Mouse (Mus musculus) embryonic stem cell, embryonic (primary cell): ENCODE data around the gene Rpl23.

Experiments used
- CTCF ChIA-PET, 4 experiments: fragments of 300-600 bp in 2 of 4; fragments of 350-600 bp in 2 of 4; sonication (Branson Sonifier 250); formaldehyde crosslinking; loops; one replicate each; lab custom pipeline; 2022; ENCODE audit warnings: inconsistent platforms in 2 of 4; lab: Charles Lee
- POLR2A ChIA-PET, 4 experiments: fragments of 300-600 bp in 2 of 4; fragments of 350-600 bp in 2 of 4; sonication (Branson Sonifier 250); formaldehyde crosslinking; loops; one replicate each; lab custom pipeline; 2022; ENCODE audit warnings: antibody characterized with exemption in 4 of 4, inconsistent platforms in 1 of 4; lab: Charles Lee

Rpl23 gene

GRCm38 (mm10) chr11:97799146-97799993 is 17.1 kb upstream of the Rpl23 start:
- CTCF ChIA-PET = interaction anchor here in 3 of 4 experiments (0.5 to 3.2 kb wide), 18 partner anchors 8 to 206 kb away, joined by 3 to 13 read pairs (median 3); no protein-coding TSS in a partner anchor
- POLR2A ChIA-PET = interaction anchor here (0.5 to 27.6 kb wide), 74 partner anchors 9 to 977 kb away, joined by 3 to 667 read pairs (median 4); partner anchors contain the start of genes B230217C12Rik (in 3 of the 4), Fbxo47 (in 3 of the 4), Psmb3 (in 3 of the 4) and Rpl23 (in 3 of the 4)

- CTCF ChIA-PET = interaction anchor here in 3 of 4 experiments (0.5 to 3.2 kb wide), 13 partner anchors 9 to 257 kb away, joined by 3 to 13 read pairs (median 3); no protein-coding TSS in a partner anchor
- POLR2A ChIA-PET = interaction anchor here (0.5 to 27.6 kb wide), 52 partner anchors 8 to 977 kb away, joined by 3 to 667 read pairs (median 4); partner anchors contain the start of genes B230217C12Rik (in 3 of the 4), Fbxo47 (in 3 of the 4), 1700001P01Rik (in 2 of the 4) and Cwc25 (in 2 of the 4)
These were observed 16.5 kb upstream of the Rpl23 start, which contains the start of gene Lasp1 for GRCm38 (mm10) chr11:97798782-97799145. TSS of gene Lasp1 (plus strand) at chr11:97799000.

GRCm38 (mm10) chr11:97798083-97798435 is 15.8 kb upstream of the Rpl23 start:
- ChIA-PET CTCF (interaction anchor here in 2 of 4 experiments (1.3 to 3.2 kb wide), 6 partner anchors 8 to 190 kb away, joined by 3 to 13 read pairs (median 4); no protein-coding TSS in a partner anchor), POLR2A (interaction anchor here in 3 of 4 experiments (0.6 to 27.6 kb wide), 29 partner anchors 8 to 1943 kb away, joined by 3 to 667 read pairs (median 5); partner anchors contain the start of genes 1700001P01Rik (in 2 of the 3), B230217C12Rik (in 2 of the 3), Cwc25 (in 2 of the 3) and Fbxo47 (in 2 of the 3))

GRCm38 (mm10) chr11:97797369-97798082 is 15.3 kb upstream of the Rpl23 start:
- CTCF ChIA-PET = interaction anchor here in 2 of 4 experiments (0.6 to 1.6 kb wide), 11 partner anchors 9 to 1758 kb away, joined by 3 to 6 read pairs (median 3); partner anchors contain the start of gene B230217C12Rik (in 1 of the 2)

GRCm38 (mm10) chr11:97796910-97797309 is 14.7 kb upstream of the Rpl23 start:
- ChIA-PET POLR2A (interaction anchor here in 3 of 4 experiments (0.5 to 27.6 kb wide), 24 partner anchors 9 to 506 kb away, joined by 3 to 667 read pairs (median 4); partner anchors contain the start of genes Rpl23 (in 3 of the 3), 1700001P01Rik (in 2 of the 3), B230217C12Rik (in 2 of the 3) and Cwc25 (in 1 of the 3)), CTCF (interaction anchor here in 3 of 4 experiments (0.5 to 1.6 kb wide), 9 partner anchors 9 to 1757 kb away, joined by 3 to 5 read pairs (median 4); partner anchors contain the start of gene B230217C12Rik (in 1 of the 3))

More at GRCm38 (mm10) chr11:97797369-97798082, 15.3 kb upstream of the Rpl23 start:
- POLR2A ChIA-PET = interaction anchor here in 3 of 4 experiments (0.6 to 27.6 kb wide), 36 partner anchors 8 to 1942 kb away, joined by 3 to 667 read pairs (median 4); partner anchors contain the start of genes 1700001P01Rik (in 2 of the 3), B230217C12Rik (in 2 of the 3), Cwc25 (in 2 of the 3) and Fbxo47 (in 2 of the 3)

- ChIA-PET CTCF (interaction anchor here (0.5 to 1.5 kb wide), 16 partner anchors 10 to 366 kb away, joined by 3 to 15 read pairs (median 5); partner anchors contain the start of genes B230217C12Rik (in 2 of the 4) and Fbxo47 (in 1 of the 4)), POLR2A (interaction anchor here (0.7 to 27.6 kb wide), 24 partner anchors 9 to 396 kb away, joined by 3 to 667 read pairs (median 5); partner anchors contain the start of genes Rpl23 (in 4 of the 4), 1700001P01Rik (in 2 of the 4), B230217C12Rik (in 1 of the 4) and Fbxo47 (in 1 of the 4))
These were observed 10.9 kb upstream of the Rpl23 start for GRCm38 (mm10) chr11:97793165-97793564.

- ChIA-PET POLR2A (interaction anchor here (0.6 to 24.4 kb wide), 10 partner anchors 8 to 236 kb away, joined by 3 to 667 read pairs (median 4); partner anchors contain the start of genes Lasp1 (in 2 of the 4), Rpl23 (in 2 of the 4), Fbxo47 (in 1 of the 4) and Mllt6 (in 1 of the 4)), CTCF (interaction anchor here in 3 of 4 experiments (0.6 to 0.7 kb wide), 6 partner anchors 21 to 228 kb away, joined by 3 to 9 read pairs (median 4); no protein-coding TSS in a partner anchor)
These were observed 8.7 kb upstream of the Rpl23 start for GRCm38 (mm10) chr11:97790778-97791438.

GRCm38 (mm10) chr11:97789727-97790126 is 7.5 kb upstream of the Rpl23 start:
- POLR2A ChIA-PET = interaction anchor here in 3 of 4 experiments (0.6 to 24.4 kb wide), 12 partner anchors 8 to 723 kb away, joined by 3 to 667 read pairs (median 4); partner anchors contain the start of genes Lasp1 (in 2 of the 3), Rpl23 (in 2 of the 3), B230217C12Rik (in 1 of the 3) and Fbxo47 (in 1 of the 3)
- CTCF ChIA-PET = no interaction called here

GRCm38 (mm10) chr11:97787961-97788360 is 5.7 kb upstream of the Rpl23 start:
- ChIA-PET POLR2A (interaction anchor here in 3 of 4 experiments (0.6 to 24.4 kb wide), 14 partner anchors 8 to 895 kb away, joined by 3 to 667 read pairs (median 5); partner anchors contain the start of genes 1700001P01Rik (in 2 of the 3), Lasp1 (in 2 of the 3), Fbxo47 (in 1 of the 3) and Rpl23 (in 1 of the 3)), CTCF (interaction anchor here in 1 of 4 experiments (0.6 kb wide), 1 partner anchor 477 kb away, joined by 9 read pairs; no protein-coding TSS in a partner anchor)

- POLR2A ChIA-PET = interaction anchor here (0.5 to 24.4 kb wide), 121 partner anchors 7 to 939 kb away, joined by 3 to 667 read pairs (median 4); partner anchors contain the start of genes B230217C12Rik (in 4 of the 4), Cwc25 (in 4 of the 4), Fbxo47 (in 3 of the 4) and Pip4k2b (in 3 of the 4)
- CTCF ChIA-PET = interaction anchor here in 1 of 4 experiments (1.1 kb wide), 1 partner anchor 117 kb away, joined by 3 read pairs; no protein-coding TSS in a partner anchor
These were observed 293 bp upstream of the Rpl23 start for GRCm38 (mm10) chr11:97782564-97782895.

- ChIA-PET POLR2A (interaction anchor here (0.5 to 24.4 kb wide), 118 partner anchors 8 to 957 kb away, joined by 3 to 667 read pairs (median 5); partner anchors contain the start of genes B230217C12Rik (in 3 of the 4), Cwc25 (in 3 of the 4), Fbxo47 (in 3 of the 4) and Lasp1 (in 3 of the 4)), CTCF (interaction anchor here in 1 of 4 experiments (1.3 kb wide), 1 partner anchor 17 kb away, joined by 3 read pairs; the partner anchor contains the start of gene Lasp1)
These were observed 782 bp downstream of the Rpl23 start for GRCm38 (mm10) chr11:97781478-97781831.

- POLR2A ChIA-PET = interaction anchor here (0.5 to 24.4 kb wide), 83 partner anchors 7 to 817 kb away, joined by 3 to 667 read pairs (median 5); partner anchors contain the start of genes B230217C12Rik (in 3 of the 4), Cwc25 (in 3 of the 4), Fbxo47 (in 3 of the 4) and Lasp1 (in 3 of the 4)
- CTCF ChIA-PET = interaction anchor here in 1 of 4 experiments (1.3 kb wide), 1 partner anchor 18 kb away, joined by 3 read pairs; the partner anchor contains the start of gene Lasp1
These were observed 2.1 kb downstream of the Rpl23 start for GRCm38 (mm10) chr11:97779968-97780701.

- POLR2A ChIA-PET = interaction anchor here (0.6 to 24.4 kb wide), 45 partner anchors 8 to 288 kb away, joined by 3 to 667 read pairs (median 5); partner anchors contain the start of genes Cwc25 (in 3 of the 4), Fbxo47 (in 2 of the 4), Lasp1 (in 2 of the 4) and Pip4k2b (in 2 of the 4)
- CTCF ChIA-PET = no interaction called here
These were observed 3.3 kb downstream of the Rpl23 start for GRCm38 (mm10) chr11:97778918-97779317.

- POLR2A ChIA-PET = interaction anchor here (0.6 to 24.4 kb wide), 49 partner anchors 9 to 227 kb away, joined by 3 to 667 read pairs (median 5); partner anchors contain the start of genes B230217C12Rik (in 3 of the 4), Cwc25 (in 3 of the 4), Fbxo47 (in 3 of the 4) and Lasp1 (in 3 of the 4)
These were observed 5.1 kb downstream of the Rpl23 start for GRCm38 (mm10) chr11:97777129-97777529.

More at GRCm38 (mm10) chr11:97777129-97777529, 5.1 kb downstream of the Rpl23 start:
- CTCF ChIA-PET = interaction anchor here in 1 of 4 experiments (0.6 to 1.2 kb wide), 3 partner anchors 11 to 244 kb away, joined by 3 read pairs; partner anchors contain the start of gene Cwc25
